13 mouse cellular contexts compared by ENCODE assay signal in the genomic region with DNA sequence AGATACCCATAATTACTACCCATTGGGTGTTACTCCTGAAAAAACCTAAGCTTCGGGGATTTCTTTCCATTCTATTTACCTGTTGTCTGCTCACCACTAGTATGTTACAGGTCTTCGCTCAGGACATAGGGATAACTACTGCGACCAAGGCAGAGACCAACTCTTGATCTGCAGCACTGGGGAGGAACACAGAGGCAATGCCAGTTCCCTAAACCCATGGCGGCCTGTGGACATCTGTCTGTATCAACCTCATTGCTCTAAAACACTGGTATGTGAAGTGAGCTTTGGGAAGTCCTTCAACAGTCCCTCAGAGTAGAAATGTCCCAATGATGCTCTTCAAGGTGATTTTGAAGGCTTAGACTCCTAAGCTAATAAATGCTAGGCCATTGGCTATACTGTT.
DNase-seq lines count a peak whose midpoint lies in the region; ATAC-seq and TF ChIP-seq lines count a peak whose summit lies in the region.
"Had no signal": no experiment of that assay in that cellular context is flagged by ENCODE, and none has a peak within 500 bp of the region (broad histone marks: within the 10 kb centered on the region; RNA-seq: fewer than 3 reads in every experiment).

No protein-coding gene starts in this region.

- 86% methylated on average over 4 of the region's 4 CpGs for WGBS in heart, embryonic 15.5 days
- 96% methylated on average over 4 of the region's 4 CpGs for WGBS in kidney, postnatal 0 days
- 83% methylated on average over 4 of the region's 4 CpGs for WGBS in heart, embryonic 16.5 days
- 92% methylated on average over 4 of the region's 4 CpGs for WGBS in limb, embryonic 12.5 days

- peak overlapping the region; percentile 79 for H3K27ac ChIP-seq in heart, embryonic 15.5 days
- H3K27ac ChIP-seq in kidney, postnatal 0 days = peak overlapping the region; percentile 72; the same call in 1 of the 2 replicates
- peak overlapping the region; percentile 83 for H3K27ac ChIP-seq in heart, embryonic 16.5 days (ENCODE audit: low read length)
- H3K27ac ChIP-seq in limb, embryonic 12.5 days = peak overlapping the region; percentile 69
- H3K27ac ChIP-seq: forebrain, embryonic 12.5 days; left cerebral cortex, adult 2 months had no signal

- peak overlapping the region; percentile 32; the same call in 1 of the 2 replicates for H3K4me2 ChIP-seq in heart, embryonic 15.5 days
- no peak overlapping the region for H3K4me2 ChIP-seq in kidney, postnatal 0 days (ENCODE audit: low read length)
- peak overlapping the region; percentile 39 for H3K4me2 ChIP-seq in heart, embryonic 16.5 days (ENCODE audit: low read depth, low read length)
- no peak overlapping the region for H3K4me2 ChIP-seq in limb, embryonic 12.5 days
- H3K4me2 ChIP-seq: forebrain, embryonic 12.5 days; midbrain, embryonic 13.5 days had no signal

- H3K27me3 ChIP-seq in heart, embryonic 15.5 days = no peaks in the 10 kb centered on the region
- H3K27me3 ChIP-seq in kidney, postnatal 0 days (ENCODE audit: insufficient read depth, low read length) = no peaks in the 10 kb centered on the region
- H3K27me3 ChIP-seq in heart, embryonic 16.5 days (ENCODE audit: control insufficient read depth, insufficient read depth, low read length) = no peaks in the 10 kb centered on the region
- H3K27me3 ChIP-seq in limb, embryonic 12.5 days = 0 out of 2 replicates have a peak, but pooled peaks cover 2% of the 10 kb centered on the region
- H3K27me3 ChIP-seq: CH12.LX; embryonic facial prominence, embryonic 13.5 days; forebrain, embryonic 12.5 days; midbrain, embryonic 13.5 days had no signal

- no peak for DNase-seq in heart, postnatal 36 days
- no peak for DNase-seq in kidney, postnatal 0 days (ENCODE audit: low spot score)
- DNase-seq in kidney, adult 8-10 months = no peak
- DNase-seq in urinary bladder, postnatal 36 days (ENCODE audit: low spot score in 2 of 2) = no peak

- peaks cover 45% of the 10 kb centered on the region for H3K4me1 ChIP-seq in heart, embryonic 15.5 days (replicated peaks)
- H3K4me1 ChIP-seq in kidney, postnatal 0 days (replicated peaks; ENCODE audit: insufficient read depth, low read length) = peaks cover 17% of the 10 kb centered on the region; the same call in 1 of the 2 replicates
- H3K4me1 ChIP-seq in heart, embryonic 16.5 days (ENCODE audit: control insufficient read depth, insufficient read depth, low read length) = peaks cover 30% of the 10 kb centered on the region
- H3K4me1 ChIP-seq in limb, embryonic 12.5 days (replicated peaks) = peaks cover 17% of the 10 kb centered on the region

- H3K4me3 ChIP-seq in heart, embryonic 15.5 days = no peak overlapping the region
- H3K4me3 ChIP-seq in kidney, postnatal 0 days (replicated peaks; ENCODE audit: low read depth, low read length) = no peak overlapping the region
- no peak overlapping the region for H3K4me3 ChIP-seq in heart, embryonic 16.5 days (ENCODE audit: low read length)
- no peak overlapping the region for H3K4me3 ChIP-seq in limb, embryonic 12.5 days (replicated peaks)
- H3K4me3 ChIP-seq: embryonic facial prominence, embryonic 13.5 days; forebrain, embryonic 12.5 days; left cerebral cortex, adult 2 months; midbrain, embryonic 13.5 days had no signal

- no peaks in the 10 kb centered on the region for H3K36me3 ChIP-seq in heart, embryonic 15.5 days
- H3K36me3 ChIP-seq in kidney, postnatal 0 days (ENCODE audit: insufficient read depth, low read length) = no peaks in the 10 kb centered on the region
- H3K36me3 ChIP-seq in heart, embryonic 16.5 days (ENCODE audit: control insufficient read depth, insufficient read depth) = no peaks in the 10 kb centered on the region
- no peaks in the 10 kb centered on the region for H3K36me3 ChIP-seq in limb, embryonic 12.5 days
- H3K36me3 ChIP-seq: embryonic facial prominence, embryonic 13.5 days; forebrain, embryonic 12.5 days; midbrain, embryonic 13.5 days had no signal

- intact Hi-C loops in heart, postnatal 36 days (cut with DNase I) = loop anchor here (5.0 kb wide), 1 partner anchor 41 kb away; no protein-coding TSS in a partner anchor

- no peak for TF ChIP-seq CTCF in kidney, postnatal 0 days (IDR thresholded peaks at IDR 0.05; ENCODE audit: low read depth)

- no peak for ATAC-seq in heart, embryonic 15.5 days (replicated peaks; ENCODE audit: insufficient number of reproducible peaks, insufficient read depth, low FRiP score, low read depth)
- ATAC-seq in kidney, postnatal 0 days (replicated peaks; ENCODE audit: low FRiP score, low read depth) = no peak
- ATAC-seq in heart, embryonic 16.5 days (replicated peaks; ENCODE audit: extremely low read depth, insufficient read depth, low FRiP score) = no peak
- ATAC-seq in limb, embryonic 12.5 days (ENCODE audit: insufficient number of reproducible peaks, insufficient read depth, low FRiP score, low TSS enrichment, low read depth) = no peak
- ATAC-seq: activated CD4-positive, CD25-positive, alpha-beta regulatory T cell, adult 4 months had no signal

- no peaks in the 10 kb centered on the region for H3K9me3 ChIP-seq in heart, embryonic 15.5 days (replicated peaks)
- H3K9me3 ChIP-seq in kidney, postnatal 0 days (replicated peaks; ENCODE audit: low read length) = no peaks in the 10 kb centered on the region
- no peaks in the 10 kb centered on the region for H3K9me3 ChIP-seq in heart, embryonic 16.5 days (replicated peaks; ENCODE audit: control insufficient read depth, low read length)
- H3K9me3 ChIP-seq in limb, embryonic 12.5 days = no peaks in the 10 kb centered on the region
- H3K9me3 ChIP-seq: embryonic facial prominence, embryonic 13.5 days; forebrain, embryonic 12.5 days; midbrain, embryonic 13.5 days had no signal

- H3K9ac ChIP-seq in heart, embryonic 15.5 days = no peak overlapping the region
- no peak overlapping the region for H3K9ac ChIP-seq in kidney, postnatal 0 days (ENCODE audit: low read depth, low read length)
- H3K9ac ChIP-seq in heart, embryonic 16.5 days (ENCODE audit: low read length) = no peak overlapping the region
- H3K9ac ChIP-seq in limb, embryonic 12.5 days (replicated peaks) = no peak overlapping the region
- H3K9ac ChIP-seq: forebrain, embryonic 12.5 days; midbrain, embryonic 13.5 days had no signal

Comparison
In these comparisons a context has a peak if more than half of its experiments do, and no peak if none do; other contexts are left out.
1. H3K4me2 ChIP-seq: peak in heart, embryonic 15.5 days (single experiment) and heart, embryonic 16.5 days (single experiment); none in kidney, postnatal 0 days (single experiment) and limb, embryonic 12.5 days (single experiment).
2. Peak in every context shown above with its lines, with median percentiles within 50 percentile points of each other: H3K27ac ChIP-seq.